Mouse (Mus musculus) central nervous system, embryonic 14 days (tissue): ENCODE data around the gene Daglb. TPM values are rescaled to one million over a fixed set of nuclear protein-coding genes. Genes with fewer than 3 reads are reported as not detected.

Source experiments
- polyA plus RNA-seq: library from polyadenylated mRNA; depleted of rRNA; stranded (reverse); fragments of >200 nt; gene quantifications from 2 replicates; pipeline ENCODE4 v1.2.3, GENCODE M21; 2012; rRNA removed

The Daglb gene
- 13.7 and 13.8 TPM in 2 replicates for polyA plus RNA-seq

GRCm38 (mm10) chr5:143464100-143464756 is at the start of gene Daglb:
Daglb (plus strand) TSS chr5:143464584.

GRCm38 (mm10) chr5:143527486-143528307 is 63.3 kb downstream of the Daglb start, which contains the start of gene Rac1:
Rac1 (minus strand) TSS chr5:143528036.

Other genes starting within 250 kb of the Daglb start
- gene Spdye4a, start 237.7 kb upstream of the Daglb start, polyA plus RNA-seq = not detected in 2 replicates
- 30.1 and 34.6 TPM in 2 replicates for gene Zfp12, start 229.4 kb upstream of the Daglb start, polyA plus RNA-seq
- 20.7 and 22.6 TPM in 2 replicates for gene Zfp316, start 194.6 kb upstream of the Daglb start, polyA plus RNA-seq
- 2.2 and 2.9 TPM in 2 replicates for gene Zfp853, start 171.0 kb upstream of the Daglb start, polyA plus RNA-seq
- 29.3 and 31.1 TPM in 2 replicates for gene E130309D02Rik, start 149.2 kb upstream of the Daglb start, polyA plus RNA-seq
- 69.6 and 71.3 TPM in 2 replicates for gene Zdhhc4, start 135.3 kb upstream of the Daglb start, polyA plus RNA-seq
- gene Grid2ip, start 107.2 kb upstream of the Daglb start, polyA plus RNA-seq = 1.3 TPM in 2 replicates
- 54.7 and 74.3 TPM in 2 replicates for gene Kdelr2, start 60.7 kb upstream of the Daglb start, polyA plus RNA-seq
- gene Rac1, start 63.5 kb downstream of the Daglb start, polyA plus RNA-seq = 482 and 492 TPM in 2 replicates
- 28.5 and 33.8 TPM in 2 replicates for gene Cyth3, start 157.9 kb downstream of the Daglb start, polyA plus RNA-seq